Mouse (Mus musculus) megakaryocyte, adult 5-6 weeks (primary cell): Measurements from ENCODE around the gene Ccdc81. TPM values are rescaled to one million over a fixed set of nuclear protein-coding genes. Genes with fewer than 3 reads are reported as not detected.

Source experiments
- total RNA-seq, 2 experiments: library from RNA; stranded (forward) in 1 of 2; stranded (reverse) in 1 of 2; fragments of 153-499, 151-499 nt in 1 of 2; fragments of 221-1000, 200-1000 nt in 1 of 2; gene quantifications; 2 replicates each; pipeline versions ENCODE4 v1.2.3 to v1.2.4; 2015 to 2017

Ccdc81 gene
- total RNA-seq, 2 experiments from 2014 or later = 0.04 TPM; not detected in 1

Other genes with a start within 250 kb of the Ccdc81 start
- gene Hikeshi, start 37.6 kb upstream of the Ccdc81 start, total RNA-seq (2015) = 52.8 and 57.4 TPM in 2 replicates
- 62.7 and 90.2 TPM in 2 replicates for gene Hikeshi, start 37.6 kb upstream of the Ccdc81 start, total RNA-seq (2017)
- gene Eed, start 77.4 kb upstream of the Ccdc81 start, total RNA-seq (2015) = 126 and 156 TPM in 2 replicates
- gene Eed, start 77.4 kb upstream of the Ccdc81 start, total RNA-seq (2017) = 114 and 124 TPM in 2 replicates
- gene Picalm, start 226.6 kb upstream of the Ccdc81 start, total RNA-seq (2015) = 253 and 272 TPM in 2 replicates
- 252 and 280 TPM in 2 replicates for gene Picalm, start 226.6 kb upstream of the Ccdc81 start, total RNA-seq (2017)